In the genomic region with DNA sequence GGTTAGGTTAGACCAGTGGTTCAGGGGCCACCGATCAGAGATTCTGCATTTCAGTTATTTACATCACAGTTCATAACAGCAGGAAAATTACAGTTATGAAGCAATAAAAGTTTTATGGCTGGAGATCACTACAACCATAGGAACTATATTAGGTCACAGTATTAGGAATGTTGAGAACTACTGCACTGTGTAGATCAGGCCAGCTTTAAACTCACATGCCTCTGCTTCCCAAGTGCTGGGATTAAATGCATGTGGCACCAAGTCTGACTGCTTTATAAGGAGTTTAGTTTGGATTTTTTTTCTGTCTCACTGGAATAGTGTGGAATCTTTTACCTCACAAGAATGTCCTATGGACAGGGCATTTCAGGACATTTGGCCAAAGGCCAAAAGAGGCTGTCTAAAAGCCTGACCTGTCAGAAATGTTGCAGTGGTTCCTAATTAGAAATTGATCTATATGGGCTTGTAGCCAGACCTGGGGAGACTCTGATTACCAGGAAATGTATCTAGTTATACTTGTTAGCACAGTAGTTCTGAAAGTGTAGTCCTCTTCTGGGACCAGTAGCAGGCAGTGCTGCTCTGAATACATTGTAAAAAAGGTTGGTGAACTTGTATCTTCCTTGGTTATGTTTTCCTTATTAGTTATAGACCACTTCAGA, we compare ENCODE assay signal across 13 mouse cellular contexts. TPM values are rescaled to one million over a fixed set of nuclear protein-coding genes. Genes with fewer than 3 reads are reported as not detected.
DNase-seq lines count a peak whose midpoint lies in the region; ATAC-seq and TF ChIP-seq lines count a peak whose summit lies in the region.
"Had no signal": no experiment of that assay in that cellular context is flagged by ENCODE, and none has a peak within 500 bp of the region (broad histone marks: within the 10 kb centered on the region; RNA-seq: fewer than 3 reads in every experiment).

No protein-coding gene starts in this region.

- H3K4me3 ChIP-seq in heart, embryonic 11.5 days (ENCODE audit: low read depth, low read length): no peak overlapping the region
- no peak overlapping the region for H3K4me3 ChIP-seq in embryonic fibroblast, embryonic 13.5 days (ENCODE audit: insufficient read depth, low read length)
- H3K4me3 ChIP-seq: limb, embryonic 15.5 days; myocyte; stomach, embryonic 15.5 days had no signal

- H3K27ac ChIP-seq in heart, embryonic 11.5 days (ENCODE audit: low read depth, low read length): no peak overlapping the region
- H3K27ac ChIP-seq in embryonic fibroblast, embryonic 13.5 days (ENCODE audit: insufficient read depth, low read length): peak overlapping the region; percentile 92
- H3K27ac ChIP-seq: limb, embryonic 15.5 days; stomach, embryonic 15.5 days had no signal

- peaks cover 19% of the 10 kb centered on the region for H3K4me1 ChIP-seq in heart, embryonic 11.5 days (ENCODE audit: control insufficient read depth, insufficient read depth, low read length)
- H3K4me1 ChIP-seq in embryonic fibroblast, embryonic 13.5 days (ENCODE audit: control insufficient read depth, insufficient read depth, low read length): peaks cover 23% of the 10 kb centered on the region

- no peak for TF ChIP-seq CTCF in embryonic fibroblast, embryonic 13.5 days (IDR thresholded peaks at IDR 0.05; ENCODE audit: borderline replicate concordance, insufficient read depth, low read length)

- no peak for ATAC-seq in heart, embryonic 11.5 days (replicated peaks; ENCODE audit: insufficient number of reproducible peaks, low FRiP score, low TSS enrichment)

- H3K4me2 ChIP-seq in heart, embryonic 11.5 days: no peak overlapping the region
- H3K4me2 ChIP-seq: limb, embryonic 15.5 days; stomach, embryonic 15.5 days had no signal

- no peaks in the 10 kb centered on the region for H3K27me3 ChIP-seq in heart, embryonic 11.5 days (ENCODE audit: control insufficient read depth, insufficient read depth, low read length)
- H3K27me3 ChIP-seq: limb, embryonic 15.5 days; stomach, embryonic 15.5 days had no signal

- H3K9ac ChIP-seq in heart, embryonic 11.5 days (ENCODE audit: low read depth, low read length): no peak overlapping the region
- H3K9ac ChIP-seq: limb, embryonic 15.5 days; stomach, embryonic 15.5 days had no signal

- peak; percentile 34 for DNase-seq in heart, adult 8-10 months (ENCODE audit: low spot score)
- DNase-seq in MN1 (ENCODE audit: low spot score): peak; percentile 20
- DNase-seq in kidney, postnatal 14 days: peak; percentile 86
- no peak for DNase-seq in thymus, postnatal 10 days (ENCODE audit: low spot score in 2 of 2)
- DNase-seq in right cerebral cortex, postnatal 14 days: no peak
- DNase-seq in layer of hippocampus, postnatal 25 days (ENCODE audit: extremely low spot score in 1 of 2, low spot score in 1 of 2): no peak
- DNase-seq: embryo, embryonic 11 days had no signal

- no peak for TF ChIP-seq POLR2A in embryonic fibroblast, embryonic 13.5 days (IDR thresholded peaks at IDR 0.05; ENCODE audit: low read depth, low read length)

- H3K9me3 ChIP-seq in heart, embryonic 11.5 days (replicated peaks; ENCODE audit: control insufficient read depth, low read length): no peaks in the 10 kb centered on the region
- H3K9me3 ChIP-seq: limb, embryonic 15.5 days; stomach, embryonic 15.5 days had no signal

- H3K36me3 ChIP-seq in heart, embryonic 11.5 days (ENCODE audit: control insufficient read depth, insufficient read depth, low read length): no peaks in the 10 kb centered on the region
- H3K36me3 ChIP-seq: limb, embryonic 15.5 days; stomach, embryonic 15.5 days had no signal

- WGBS in heart, embryonic 11.5 days (ENCODE audit: insufficient replicate concordance): 95% methylated on average over 1 of the region's 1 CpGs

RNA-seq across cellular contexts. Expression of a gene that starts 18.0 kb away (rescaled TPM):
- not detected for total RNA-seq in heart, adult 8-10 months (2022)
- 0.34 and 0.49 TPM in 2 replicates for polyA plus RNA-seq in heart, embryonic 11.5 days (2014; fragmentation: Nextera tagmentation; extraction: Ambion mirVana)
- not detected in 2 replicates for polyA plus RNA-seq in embryonic fibroblast, embryonic 13.5 days (2011; ENCODE audit: insufficient read length, low read depth, missing spikeins)
- not detected for total RNA-seq in layer of hippocampus, postnatal 25 days (2021)
- total RNA-seq: gastrocnemius, postnatal 4 days had no signal
- polyA plus RNA-seq: myocyte had no signal

RNA-seq across cellular contexts. Expression of a gene that starts 18.3 kb away (rescaled TPM):
- total RNA-seq in heart, adult 8-10 months (2022): 10 to 100 TPM; 81.3 to 93.0 (median 90.0) TPM
- polyA plus RNA-seq in heart, embryonic 11.5 days (2014; fragmentation: Nextera tagmentation; extraction: Ambion mirVana): 42.9 and 63.5 TPM in 2 replicates
- 137 and 168 TPM in 2 replicates for polyA plus RNA-seq in embryonic fibroblast, embryonic 13.5 days (2011; ENCODE audit: insufficient read length, low read depth, missing spikeins)
- total RNA-seq in layer of hippocampus, postnatal 25 days (2021): 10 to 100 TPM; 70.8 to 74.2 TPM

RNA-seq across cellular contexts. Expression of a gene that starts 39.4 kb away (rescaled TPM):
- not detected for total RNA-seq in heart, adult 8-10 months (2022)
- not detected in 2 replicates for polyA plus RNA-seq in heart, embryonic 11.5 days (2014; fragmentation: Nextera tagmentation; extraction: Ambion mirVana)
- not detected in 2 replicates for polyA plus RNA-seq in embryonic fibroblast, embryonic 13.5 days (2011; ENCODE audit: insufficient read length, low read depth, missing spikeins)
- not detected for total RNA-seq in layer of hippocampus, postnatal 25 days (2021)
- total RNA-seq: gastrocnemius, postnatal 4 days had no signal
- polyA plus RNA-seq: limb, embryonic 15.5 days; myocyte; stomach, embryonic 15.5 days had no signal

Comparison
In these comparisons a context has a peak if more than half of its experiments do, and no peak if none do; other contexts are left out.
1. DNase-seq: peak in heart, adult 8-10 months (single experiment), MN1 (single experiment) and kidney, postnatal 14 days (single experiment); none in thymus, postnatal 10 days (0 of 2), right cerebral cortex, postnatal 14 days (single experiment) and layer of hippocampus, postnatal 25 days (0 of 2).